Mouse (Mus musculus): ENCODE data around the gene Aqp6. TPM values are rescaled to one million over a fixed set of nuclear protein-coding genes. Genes with fewer than 3 reads are reported as not detected.

Gene Aqp6
- total RNA-seq, 1 experiment from 2014 or later: not detected

DNA sequence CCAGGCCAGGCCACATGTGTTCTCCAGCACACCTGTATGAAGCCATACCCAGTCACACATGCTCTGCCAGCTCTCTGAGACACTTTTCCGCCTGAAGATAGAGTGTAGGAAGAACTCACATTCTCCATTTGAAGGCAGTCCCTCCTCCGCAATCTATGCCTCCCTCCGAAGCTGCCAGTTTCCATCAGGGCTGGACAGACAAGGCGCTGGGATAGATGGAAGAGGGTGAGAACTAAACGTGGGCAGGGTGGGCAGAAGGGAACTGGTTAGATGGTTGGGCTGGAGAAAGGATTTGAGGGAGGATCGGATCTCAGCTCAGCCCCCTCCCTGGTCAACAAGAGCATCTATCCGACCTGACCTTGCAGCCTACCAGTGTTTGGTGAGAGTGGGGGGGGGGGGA, 4.4 kb upstream of the Aqp6 start:
- no peak for ATAC-seq (replicated peaks; ENCODE audit: low read depth, poor library complexity, severe bottlenecking)

DNA sequence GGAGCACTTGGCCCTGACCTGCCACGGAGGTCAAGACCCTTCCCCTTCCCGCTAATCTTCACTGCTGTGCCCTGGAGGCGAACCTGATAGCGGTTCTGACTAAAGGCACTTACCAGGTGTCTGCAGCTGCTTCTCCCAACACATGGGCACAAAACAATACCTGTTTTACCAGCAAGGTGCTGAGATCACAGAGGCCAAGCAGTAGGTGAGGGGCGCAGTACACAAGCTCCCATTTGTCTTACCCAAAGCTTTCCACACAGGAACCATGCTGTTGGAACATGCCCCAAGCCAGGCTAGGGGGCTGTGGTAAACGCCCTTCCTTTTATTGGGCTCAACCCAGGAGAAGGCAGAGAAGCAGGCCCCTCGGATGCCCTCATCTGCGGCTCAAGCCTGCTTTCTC, 3.6 kb upstream of the Aqp6 start:
- ATAC-seq (replicated peaks; ENCODE audit: low read depth, poor library complexity, severe bottlenecking): no peak

DNA sequence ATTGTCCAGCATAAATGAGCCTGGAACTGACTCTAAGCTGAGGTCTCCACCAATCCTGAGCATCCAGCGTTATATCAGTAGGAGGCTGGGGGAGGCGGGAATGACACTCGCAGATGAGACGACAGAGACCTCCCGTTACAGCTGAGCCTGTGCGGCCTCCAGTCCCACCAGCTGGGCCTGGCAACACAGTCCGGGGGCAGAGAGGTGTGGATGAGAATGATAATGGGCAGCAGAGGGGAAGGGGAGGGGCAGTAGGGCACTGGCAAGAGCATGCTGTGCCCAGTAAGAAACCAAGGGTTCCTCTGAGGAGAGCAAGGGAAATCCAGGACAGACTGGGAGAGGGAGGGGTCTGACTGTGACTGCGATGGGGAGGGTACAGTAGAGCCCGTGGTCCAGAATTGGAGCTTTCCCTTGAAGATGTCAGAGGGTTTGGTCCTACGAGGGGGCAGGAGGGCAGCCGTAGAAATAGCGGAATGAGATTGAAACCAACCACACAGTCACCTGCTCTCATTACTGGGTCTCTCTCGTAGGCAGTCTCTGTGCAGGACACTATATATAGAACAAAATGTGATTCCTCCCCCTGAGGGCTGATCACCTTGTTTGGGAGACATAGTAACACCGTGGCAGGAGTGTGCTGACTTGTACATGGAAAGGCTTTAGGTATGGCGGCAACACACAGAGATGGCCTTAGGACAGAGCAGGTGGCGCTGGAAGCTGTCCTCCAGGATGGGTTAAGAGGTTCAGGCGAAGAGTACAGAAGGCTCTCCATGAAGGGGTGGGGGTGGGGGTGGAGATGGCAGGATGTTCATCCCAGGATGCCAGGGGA, 1.7 kb upstream of the Aqp6 start:
- ATAC-seq (replicated peaks; ENCODE audit: low read depth, poor library complexity, severe bottlenecking): no peak

DNA sequence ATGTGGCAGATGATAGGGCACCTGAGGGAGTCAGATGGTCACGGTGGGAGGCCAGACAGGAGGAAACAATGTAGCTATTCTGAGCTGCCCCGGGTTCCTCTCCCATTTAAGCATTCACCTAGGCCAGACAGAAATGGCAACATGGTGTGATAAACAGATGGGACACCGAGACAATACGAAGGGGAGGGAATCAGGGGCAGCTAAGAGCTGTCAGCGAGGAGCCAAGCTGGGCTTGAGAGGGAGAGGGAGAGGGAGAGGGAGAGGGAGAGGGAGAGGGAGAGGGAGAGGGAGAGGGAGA, 572 bp downstream of the Aqp6 start:
- no peak for ATAC-seq (replicated peaks; ENCODE audit: low read depth, poor library complexity, severe bottlenecking)

DNA sequence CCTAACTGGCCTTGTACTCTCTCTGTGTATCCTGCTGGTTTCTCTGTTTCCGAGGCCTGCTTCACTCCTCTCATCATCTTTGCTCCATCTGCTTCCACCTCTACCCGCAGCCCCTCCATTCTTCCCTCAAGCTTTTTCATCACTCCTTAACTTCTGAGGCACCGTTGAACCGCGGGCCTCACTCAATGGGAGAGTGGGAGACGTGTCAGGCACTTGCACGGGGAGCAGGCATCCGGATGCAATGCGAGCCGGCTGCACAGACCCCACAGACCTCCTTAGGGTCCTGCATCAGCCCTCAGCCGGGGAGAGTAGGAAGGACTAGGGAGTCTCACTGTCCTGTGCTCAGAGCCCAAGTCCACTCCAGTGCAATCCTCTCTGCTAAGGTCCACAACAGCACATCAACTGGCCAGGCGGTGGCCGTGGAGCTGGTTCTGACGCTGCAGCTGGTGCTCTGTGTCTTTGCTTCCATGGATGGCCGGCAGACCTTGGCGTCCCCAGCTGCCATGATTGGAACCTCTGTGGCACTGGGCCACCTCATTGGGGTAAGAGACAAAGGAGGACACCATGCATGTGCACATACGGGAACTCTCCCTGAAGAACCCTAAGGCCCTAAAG, 1.1 kb downstream of the Aqp6 start:
- ATAC-seq (replicated peaks; ENCODE audit: low read depth, poor library complexity, severe bottlenecking): no peak

DNA sequence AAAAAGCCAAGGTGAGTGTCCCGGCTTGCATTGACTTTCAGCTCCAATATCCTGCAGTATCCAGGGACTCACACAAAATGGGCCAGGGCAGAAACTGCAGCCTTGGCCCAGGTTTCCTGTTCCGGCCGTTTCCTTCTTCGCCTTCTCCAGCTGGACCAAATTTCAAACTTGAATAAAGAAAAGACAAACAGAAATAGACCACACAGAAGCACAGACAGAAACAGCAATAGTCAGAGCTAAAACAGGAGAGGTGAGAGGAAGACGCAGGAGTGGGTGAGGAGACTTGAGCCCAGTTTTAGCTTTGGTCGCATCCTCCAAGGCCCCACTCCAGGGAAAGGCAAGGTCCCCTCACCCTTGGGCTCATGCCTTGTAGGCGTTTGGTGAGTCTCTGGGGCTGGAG, 2.0 kb downstream of the Aqp6 start:
- ATAC-seq (replicated peaks; ENCODE audit: low read depth, poor library complexity, severe bottlenecking): no peak

DNA sequence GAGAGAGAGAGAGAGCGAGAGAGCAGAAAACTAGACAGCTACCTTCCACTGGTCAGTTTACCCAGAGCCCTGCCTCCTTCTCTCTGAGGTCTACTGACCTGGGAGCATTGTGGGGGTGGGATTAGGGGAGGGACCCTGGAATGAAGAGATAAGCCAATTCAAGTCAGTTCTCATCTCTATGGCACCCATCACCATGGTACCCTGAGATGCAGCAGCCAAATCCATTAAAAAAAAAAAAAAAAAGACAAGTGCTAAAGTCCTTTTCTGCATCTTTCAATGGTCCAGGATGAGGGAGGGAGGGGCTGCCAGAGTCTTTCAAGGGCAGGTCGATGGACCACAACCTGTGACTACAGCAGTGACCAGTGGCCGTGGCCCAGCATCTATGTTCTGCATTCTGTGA, 4.4 kb downstream of the Aqp6 start:
- ATAC-seq (replicated peaks; ENCODE audit: low read depth, poor library complexity, severe bottlenecking): no peak

DNA sequence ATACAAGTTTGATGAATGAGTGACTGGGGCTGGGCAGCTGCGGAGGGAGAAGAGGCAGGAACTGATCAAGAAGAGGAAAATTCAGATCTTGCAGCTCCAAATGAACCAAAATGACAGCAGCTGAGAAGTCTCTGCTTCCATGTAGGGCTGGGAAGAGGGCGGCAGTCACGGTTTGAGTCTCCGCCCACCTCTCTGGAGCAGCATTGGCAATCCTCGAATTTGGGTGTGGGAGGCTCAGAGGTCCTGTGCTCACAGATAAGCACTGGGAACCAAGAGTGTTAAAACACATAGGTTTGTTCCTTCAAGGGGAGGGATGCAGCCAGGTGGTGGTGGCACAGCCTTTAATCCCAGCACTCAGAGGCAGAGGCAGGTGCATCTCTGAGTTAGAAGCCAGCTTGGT, 5.3 kb downstream of the Aqp6 start:
- ATAC-seq (replicated peaks; ENCODE audit: low read depth, poor library complexity, severe bottlenecking): no peak

DNA sequence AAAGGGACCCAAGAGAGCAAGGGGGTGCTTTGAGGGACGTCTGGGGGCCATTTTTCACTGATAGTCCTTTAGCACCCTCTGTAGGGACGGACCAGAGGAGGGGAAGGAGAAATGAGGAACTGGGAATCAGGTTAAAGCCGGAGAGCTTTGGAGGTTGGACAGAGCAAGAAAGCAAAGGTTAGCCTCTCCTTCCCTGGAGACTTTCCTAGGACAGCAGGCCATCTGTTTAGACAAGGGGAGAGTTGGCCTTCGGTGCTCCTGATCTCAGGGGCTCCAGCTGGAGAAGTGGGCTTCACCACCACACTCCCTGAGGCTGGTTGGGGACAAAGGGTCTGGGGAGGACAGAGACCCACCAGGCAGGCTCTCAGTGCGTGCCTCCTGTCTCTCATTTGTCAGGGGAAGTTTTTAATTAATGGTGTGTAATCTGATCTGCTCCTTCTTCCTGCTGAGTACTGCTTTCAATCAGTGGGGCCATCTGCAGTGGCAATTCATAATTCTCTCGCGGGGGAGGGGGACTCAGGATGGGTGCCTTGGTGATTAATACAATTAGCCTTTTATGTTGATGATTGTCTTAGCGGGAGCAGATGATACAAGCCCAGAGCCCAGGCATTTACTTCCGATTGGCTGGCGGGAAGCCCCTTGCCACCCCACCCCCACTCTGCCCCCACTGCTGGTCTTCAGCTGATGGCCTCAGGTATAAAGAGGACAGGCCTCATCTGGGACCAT, 6.4 kb downstream of the Aqp6 start:
- ATAC-seq (replicated peaks; ENCODE audit: low read depth, poor library complexity, severe bottlenecking): peak; percentile 42; the same call in 1 of the 2 replicates

DNA sequence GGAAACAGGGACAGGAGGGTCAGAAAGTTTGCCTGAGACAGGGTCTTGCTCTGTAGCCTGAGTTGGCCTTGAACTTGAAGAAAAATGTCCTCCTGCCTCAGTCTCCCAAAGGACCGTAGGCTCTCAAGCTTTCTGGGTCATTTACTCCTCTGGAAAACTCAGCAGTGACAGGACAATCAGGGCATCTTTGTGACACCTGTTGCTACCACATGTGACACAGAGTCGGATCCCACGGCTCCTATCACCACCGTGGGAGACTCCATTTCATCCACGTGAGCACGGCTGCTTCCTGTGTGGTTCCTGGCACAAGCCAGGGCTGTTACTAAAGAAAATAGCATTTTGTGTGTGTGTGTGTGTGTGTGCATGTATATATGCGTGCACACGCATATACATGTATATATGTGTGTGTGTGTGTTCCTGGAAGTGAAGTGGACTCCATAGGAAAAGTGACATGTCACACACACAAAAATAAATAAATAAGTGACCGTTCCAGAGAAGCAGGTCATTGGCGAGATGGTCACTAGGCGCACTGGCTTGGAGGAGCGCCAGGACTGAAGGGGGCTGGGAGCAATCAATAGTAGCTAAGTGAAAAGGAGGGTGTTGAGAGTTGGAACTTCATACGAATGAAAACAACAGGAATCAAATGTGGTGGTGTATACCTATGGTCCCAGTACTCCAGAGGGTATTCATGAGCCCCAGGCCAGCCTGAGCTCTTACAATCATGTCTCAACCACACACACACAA, 7.4 kb downstream of the Aqp6 start:
- ATAC-seq (replicated peaks; ENCODE audit: low read depth, poor library complexity, severe bottlenecking): no peak

DNA sequence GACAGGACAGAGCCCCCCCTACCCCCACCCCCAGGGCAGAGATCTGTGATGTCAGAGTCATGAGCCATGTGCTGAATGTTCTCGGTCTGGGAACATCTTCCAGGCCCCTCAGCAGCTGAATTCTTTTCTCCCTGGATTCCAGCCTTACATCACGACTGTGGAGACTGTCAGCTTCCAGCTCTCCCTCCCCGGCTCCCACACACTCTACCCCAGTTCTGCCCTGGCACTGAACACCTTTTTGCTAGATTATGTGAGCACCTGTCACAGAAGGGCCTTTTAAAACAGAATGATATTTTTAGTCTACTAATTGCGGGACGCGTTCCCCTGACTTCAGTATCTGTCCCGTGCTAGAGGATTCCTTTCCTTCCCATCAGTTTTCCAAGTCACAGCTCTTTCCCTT, 10.4 kb downstream of the Aqp6 start:
- ATAC-seq (replicated peaks; ENCODE audit: low read depth, poor library complexity, severe bottlenecking): no peak

DNA sequence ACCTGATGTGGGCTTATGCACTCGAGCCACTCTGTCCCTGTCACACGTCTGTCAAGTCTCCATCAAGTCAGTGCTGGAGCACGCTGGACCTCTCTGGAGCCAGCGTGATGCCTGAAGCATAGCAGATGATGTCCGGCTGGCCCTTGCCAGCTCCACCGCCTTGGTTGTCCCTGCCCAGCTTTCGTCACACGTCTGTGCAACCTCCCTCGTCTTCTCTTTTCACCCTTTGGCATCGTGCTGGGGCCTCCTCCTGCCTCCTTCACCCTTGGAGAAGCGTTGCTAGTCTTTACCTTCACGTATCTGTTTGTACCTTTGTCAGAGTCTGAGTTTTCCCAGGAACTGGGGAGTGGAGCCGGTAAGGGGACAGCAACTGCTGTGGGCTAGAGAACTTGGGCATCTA, 13.1 kb downstream of the Aqp6 start:
- ATAC-seq (replicated peaks; ENCODE audit: low read depth, poor library complexity, severe bottlenecking): no peak

DNA sequence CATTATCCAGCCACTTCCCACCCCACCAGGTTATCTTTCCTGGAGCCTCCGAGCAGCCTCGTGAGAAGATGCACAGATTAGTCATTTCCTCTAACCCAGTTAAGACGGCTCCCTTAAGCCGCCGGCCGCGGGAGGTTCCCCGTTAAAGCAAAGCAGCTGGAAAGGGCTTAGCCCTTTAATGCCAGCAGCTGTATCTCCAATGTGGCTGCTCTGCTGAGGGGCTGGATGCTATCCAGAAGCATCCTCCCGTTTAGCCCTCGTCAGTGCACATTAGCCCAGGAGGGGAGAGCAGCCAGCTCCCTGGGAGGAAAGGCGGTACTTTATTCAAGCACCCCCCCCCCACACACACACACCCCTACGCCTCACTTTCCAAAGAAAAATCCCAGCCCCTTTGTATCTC, 13.6 kb downstream of the Aqp6 start:
- no peak for ATAC-seq (replicated peaks; ENCODE audit: low read depth, poor library complexity, severe bottlenecking)

DNA sequence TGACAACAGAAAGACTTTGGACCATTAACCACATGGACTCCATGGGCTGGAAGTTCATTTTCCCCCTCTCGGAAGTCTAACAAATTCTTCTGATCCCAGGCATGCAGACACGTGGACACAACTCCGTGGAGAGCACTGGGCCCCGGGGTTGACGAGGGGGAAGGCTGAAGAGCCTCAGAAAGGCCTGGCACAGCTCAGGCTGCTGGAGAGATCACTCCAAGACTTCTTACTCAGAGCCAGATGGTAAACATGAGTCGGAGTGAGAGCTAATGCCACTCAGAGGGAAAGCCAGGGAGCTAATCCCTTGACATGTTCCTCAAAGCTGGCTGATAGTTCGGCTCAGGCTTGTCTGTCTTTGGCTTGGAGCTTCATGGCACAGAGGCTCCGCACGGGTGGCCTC, 14.0 kb downstream of the Aqp6 start:
- ATAC-seq (replicated peaks; ENCODE audit: low read depth, poor library complexity, severe bottlenecking): no peak

DNA sequence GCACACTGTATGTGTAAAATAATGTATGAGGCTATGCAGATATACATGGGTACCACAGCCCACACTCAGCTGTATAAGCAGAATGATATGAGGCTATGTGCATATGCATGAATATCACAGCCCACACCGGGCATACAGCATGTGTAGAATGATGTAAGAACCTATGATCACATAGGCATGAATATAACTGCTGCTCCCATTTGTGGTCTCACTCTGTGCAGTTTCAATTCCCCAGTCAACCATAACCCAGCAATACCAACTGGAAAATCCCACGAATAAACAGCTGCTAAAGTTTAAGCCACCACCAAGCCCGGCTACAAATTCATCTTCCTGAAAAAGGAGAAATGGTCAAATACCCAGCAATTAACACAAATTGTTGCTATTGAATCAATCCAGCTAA, 17.4 kb downstream of the Aqp6 start:
- ATAC-seq (replicated peaks; ENCODE audit: low read depth, poor library complexity, severe bottlenecking): 0 out of 2 replicates have a peak, but pooled peaks have one; percentile 25

DNA sequence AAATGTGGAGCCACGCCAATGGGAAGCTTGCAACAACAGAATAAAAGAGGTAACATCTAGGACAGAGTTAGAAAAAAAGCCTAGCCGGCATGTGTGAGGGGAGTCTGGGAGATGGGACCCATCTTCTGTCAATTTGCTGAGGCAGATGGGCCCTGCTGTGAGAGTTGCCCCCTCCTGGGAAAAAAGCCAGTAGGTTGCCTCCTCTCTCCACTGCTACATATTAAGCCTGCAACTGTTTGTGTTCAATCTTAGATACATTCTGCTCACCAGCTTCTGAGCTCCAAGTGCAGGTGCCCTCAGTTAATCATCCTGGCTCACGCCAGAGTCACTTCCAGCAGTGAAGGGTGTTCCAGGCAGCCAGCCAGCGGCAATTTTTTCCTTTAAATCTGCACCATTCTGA, 18.6 kb downstream of the Aqp6 start:
- ATAC-seq (replicated peaks; ENCODE audit: low read depth, poor library complexity, severe bottlenecking): no peak

DNA sequence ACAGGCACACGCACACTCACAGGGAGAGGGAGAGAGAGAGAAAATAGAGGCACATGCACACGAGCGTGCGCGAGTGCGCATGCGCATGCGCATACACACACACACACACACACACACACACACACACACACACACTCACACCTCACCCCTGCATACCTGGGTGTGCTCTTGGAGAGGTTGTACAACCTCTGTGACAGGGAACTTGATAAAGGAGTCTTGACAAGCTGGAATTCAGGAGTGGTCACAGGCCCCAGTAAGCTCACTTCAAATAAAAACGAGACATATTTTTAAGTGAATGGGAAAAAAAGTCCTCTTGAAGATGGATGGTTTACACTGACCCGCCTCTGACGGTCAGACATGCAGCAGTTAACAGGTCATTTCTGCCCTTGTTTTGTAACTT, 20.9 kb downstream of the Aqp6 start:
- no peak for ATAC-seq (replicated peaks; ENCODE audit: low read depth, poor library complexity, severe bottlenecking)

DNA sequence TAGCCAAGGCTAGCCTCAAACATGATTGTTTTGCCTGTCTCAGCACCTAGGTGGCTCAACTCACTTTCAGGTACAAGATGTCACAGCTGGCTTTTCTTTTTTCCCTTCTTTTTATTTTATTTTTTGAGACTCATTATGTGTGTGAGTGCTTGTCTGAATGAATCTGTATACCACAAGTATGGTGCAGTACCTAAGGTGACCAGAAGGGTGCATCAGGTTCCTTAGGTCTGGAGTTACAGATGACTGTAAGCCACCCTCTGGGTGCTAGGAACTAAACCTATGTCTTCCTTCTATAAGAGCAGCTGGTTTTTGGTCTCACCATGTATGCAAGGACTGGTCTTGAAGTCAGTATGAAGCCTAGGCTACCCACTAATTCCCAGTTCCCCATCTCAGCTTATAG, 30.4 kb downstream of the Aqp6 start:
- no peak for ATAC-seq (replicated peaks; ENCODE audit: low read depth, poor library complexity, severe bottlenecking)

DNA sequence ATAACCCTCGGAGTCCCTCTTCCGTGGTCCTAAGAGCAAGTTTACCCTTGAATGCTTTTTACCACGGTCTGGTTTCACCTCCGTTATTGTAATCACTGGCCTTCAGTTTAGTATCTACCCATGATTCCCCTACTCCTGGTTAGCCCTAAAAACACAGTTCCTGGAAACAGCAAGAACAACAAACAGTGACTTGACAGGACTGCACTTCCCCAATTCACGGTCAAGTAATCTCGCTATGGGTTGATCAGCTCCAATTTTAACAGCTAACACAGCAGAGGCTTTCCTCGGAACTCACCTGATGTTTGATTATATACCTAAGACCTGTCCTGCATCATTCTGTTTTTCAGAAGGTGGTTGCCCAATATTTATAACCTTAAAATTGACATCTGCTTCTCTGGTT, 33.5 kb downstream of the Aqp6 start:
- no peak; the same call in 1 of the 2 replicates for ATAC-seq (replicated peaks; ENCODE audit: low read depth, poor library complexity, severe bottlenecking)

DNA sequence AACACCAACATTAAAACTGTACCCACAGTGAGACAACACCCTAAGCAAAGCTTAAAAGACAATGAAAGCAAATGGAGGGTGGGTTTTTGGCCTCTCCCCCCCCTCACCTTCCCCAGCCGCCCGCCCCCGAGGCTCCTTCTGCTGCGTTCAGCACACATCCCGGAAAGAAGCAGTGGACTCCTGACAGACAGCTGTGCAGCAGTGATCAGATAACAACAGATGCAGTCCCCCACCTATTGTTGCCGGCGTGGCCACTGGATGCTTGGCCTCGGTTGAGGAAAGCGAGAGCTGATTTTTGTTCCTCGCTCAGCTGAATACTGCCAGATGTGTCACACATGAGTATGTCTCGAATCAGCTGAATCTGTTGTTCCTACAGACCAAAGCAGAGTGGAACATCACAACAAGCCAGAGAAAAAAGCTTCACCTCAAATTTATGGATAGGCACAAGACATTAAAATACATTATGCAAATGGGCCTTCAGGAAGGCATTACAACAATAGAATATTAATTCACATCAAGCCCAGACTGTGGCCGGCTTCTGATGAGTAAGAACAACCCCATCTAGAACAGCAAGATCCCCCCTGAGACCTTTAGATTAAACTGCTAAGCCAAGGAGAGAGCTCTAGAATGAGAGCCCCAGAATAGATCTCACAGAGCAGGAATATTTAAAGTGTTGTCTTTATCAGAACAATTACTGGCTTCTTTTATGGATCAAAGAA, 36.4 kb downstream of the Aqp6 start:
- no peak for ATAC-seq (replicated peaks; ENCODE audit: low read depth, poor library complexity, severe bottlenecking)

Data from common myeloid progenitor, adult 5-6 weeks (primary cell).